Mouse (Mus musculus) MEL (cell line): ENCODE results near the gene Brf1. TPM values are rescaled to one million over a fixed set of nuclear protein-coding genes. Genes with fewer than 3 reads are reported as not detected.

ENCODE experiments used
- DNase-seq: peaks from one replicate; pipeline ENCODE4 v3.0.0; 2011; ENCODE audit warnings: low read depth, low spot score
- H3K27ac ChIP-seq: 2 replicates; pipeline ENCODE4 v1.5.1; 2012; ENCODE audit warnings: low read depth, mild to moderate bottlenecking, control low read depth, low read length, moderate library complexity; ENCODE audit not compliant: control insufficient read depth
- H3K27me3 ChIP-seq, 2 experiments: fragments of 150-350 bp in 1 of 2; sonication (generic) in 1 of 2; 2 replicates each; pipeline ENCODE4 v1.6.1; 2012; ENCODE audit warnings: low read length in 2 of 2, mild to moderate bottlenecking in 2 of 2, improper control_type of control experiment in 1 of 2, moderate library complexity in 1 of 2; ENCODE audit not compliant: insufficient read depth in 2 of 2, control insufficient read depth in 1 of 2
- H3K36me3 ChIP-seq, 2 experiments: 2 replicates each; pipeline ENCODE4 v1.6.1; 2012 to 2014; ENCODE audit warnings: low read length in 2 of 2, improper control_type of control experiment in 1 of 2, inconsistent platforms in 1 of 2, mild to moderate bottlenecking in 1 of 2; ENCODE audit not compliant: insufficient read depth in 2 of 2, control insufficient read depth in 1 of 2
- H3K4me1 ChIP-seq, 2 experiments: fragments of 150-350 bp in 1 of 2; sonication (generic) in 1 of 2; 2 replicates each; pipeline ENCODE4 v1.6.1; 2012; ENCODE audit warnings: low read length in 2 of 2, improper control_type of control experiment in 1 of 2, mild to moderate bottlenecking in 1 of 2; ENCODE audit not compliant: insufficient read depth in 2 of 2, control insufficient read depth in 1 of 2
- H3K4me3 ChIP-seq, 2 experiments: fragments of 150-350 bp in 1 of 2; sonication (generic) in 1 of 2; 2 replicates each; pipeline ENCODE4 v1.5.1; 2012; ENCODE audit warnings: low read depth in 2 of 2, low read length in 2 of 2, mild to moderate bottlenecking in 2 of 2, moderate library complexity in 2 of 2, control low read depth in 1 of 2, improper control_type of control experiment in 1 of 2; ENCODE audit not compliant: control insufficient read depth in 1 of 2, insufficient read depth in 1 of 2
- H3K79me2 ChIP-seq: 2 replicates; pipeline ENCODE4 v1.6.1; 2012; ENCODE audit warnings: mild to moderate bottlenecking, low read length, moderate library complexity; ENCODE audit not compliant: control insufficient read depth, poor library complexity, insufficient read depth
- H3K9ac ChIP-seq: 2 replicates; pipeline ENCODE4 v1.6.1; 2012; ENCODE audit warnings: low read depth, mild to moderate bottlenecking, control low read depth, low read length, moderate library complexity; ENCODE audit not compliant: control insufficient read depth, poor library complexity, severe bottlenecking
- H3K9me3 ChIP-seq: fragments of 150-350 bp; sonication (generic); replicated peaks from 2 replicates; pipeline ENCODE4 v1.6.1; 2012; ENCODE audit warnings: mild to moderate bottlenecking, low read length, improper control_type of control experiment, moderate library complexity; ENCODE audit not compliant: insufficient read depth
- E2F4 ChIP-seq: IDR thresholded peaks from 2 replicates; pipeline ENCODE4 v1.6.1; 2011; ENCODE audit warnings: low read depth, low read length, improper control_type of control experiment, borderline replicate concordance
- ELF1 ChIP-seq: IDR thresholded peaks from 2 replicates; pipeline ENCODE4 v1.6.1; 2014; ENCODE audit warnings: low read depth, mild to moderate bottlenecking, inconsistent platforms, low read length, improper control_type of control experiment, moderate library complexity
- EP300 ChIP-seq, 2 experiments: IDR thresholded peaks; 2 replicates each; pipeline ENCODE4 v1.6.1; 2011; ENCODE audit warnings: improper control_type of control experiment in 2 of 2, low read length in 2 of 2, low read depth in 1 of 2, mild to moderate bottlenecking in 1 of 2
- ETS1 ChIP-seq: IDR thresholded peaks from 2 replicates; pipeline ENCODE4 v1.6.1; 2012; ENCODE audit warnings: low read depth, mild to moderate bottlenecking, inconsistent platforms, low read length, improper control_type of control experiment, moderate library complexity
- GABPA ChIP-seq: IDR thresholded peaks from 2 replicates; pipeline ENCODE4 v1.6.1; 2012; ENCODE audit warnings: low read depth, mild to moderate bottlenecking, inconsistent platforms, low read length, improper control_type of control experiment, moderate library complexity
- KAT2A ChIP-seq: conservative IDR thresholded peaks from 2 replicates; pipeline ENCODE4 v1.6.1; 2012; ENCODE audit warnings: low read depth, low read length, improper control_type of control experiment, inconsistent platforms
- MAFK ChIP-seq: IDR thresholded peaks from 2 replicates; pipeline ENCODE4 v1.6.1; 2011; ENCODE audit warnings: low read depth, mild to moderate bottlenecking, low read length, improper control_type of control experiment, borderline replicate concordance
- MAZ ChIP-seq: IDR thresholded peaks from 2 replicates; pipeline ENCODE4 v1.6.1; 2012; ENCODE audit warnings: low read depth, mild to moderate bottlenecking, inconsistent platforms, low read length, improper control_type of control experiment
- MXI1 ChIP-seq: IDR thresholded peaks from 2 replicates; pipeline ENCODE4 v1.6.1; 2011; ENCODE audit warnings: mild to moderate bottlenecking, low read depth, low read length, improper control_type of control experiment
- MYB ChIP-seq: IDR thresholded peaks from 2 replicates; pipeline ENCODE4 v1.6.1; 2011; ENCODE audit warnings: mild to moderate bottlenecking, low read depth, low read length, improper control_type of control experiment
- MYC ChIP-seq: IDR thresholded peaks from 2 replicates; pipeline ENCODE4 v1.6.1; 2011; ENCODE audit warnings: low read depth, mild to moderate bottlenecking, low read length, improper control_type of control experiment, moderate library complexity
- NRF1 ChIP-seq: IDR thresholded peaks from 2 replicates; pipeline ENCODE4 v1.6.1; 2014; ENCODE audit warnings: low read depth, mild to moderate bottlenecking, inconsistent platforms, low read length, improper control_type of control experiment, moderate library complexity; ENCODE audit not compliant: poor library complexity, insufficient read depth, severe bottlenecking
- POLR2A ChIP-seq, 2 experiments: IDR thresholded peaks; 2 replicates each; pipeline ENCODE4 v1.6.1; 2011 to 2012; ENCODE audit warnings: low read length in 2 of 2, mild to moderate bottlenecking in 2 of 2, control low read depth in 1 of 2, improper control_type of control experiment in 1 of 2, low read depth in 1 of 2, moderate library complexity in 1 of 2; ENCODE audit not compliant: control insufficient read depth in 1 of 2, insufficient read depth in 1 of 2, poor library complexity in 1 of 2
- POLR2AphosphoS5 ChIP-seq: IDR thresholded peaks from 2 replicates; pipeline ENCODE4 v1.6.1; 2012; ENCODE audit warnings: low read depth, borderline replicate concordance, mild to moderate bottlenecking, inconsistent platforms, low read length, moderate library complexity, mixed read lengths
- SIN3A ChIP-seq: IDR thresholded peaks from 2 replicates; pipeline ENCODE4 v1.6.1; 2012; ENCODE audit warnings: low read length, improper control_type of control experiment, inconsistent platforms
- SMC3 ChIP-seq: IDR thresholded peaks from 2 replicates; pipeline ENCODE4 v1.6.1; 2011; ENCODE audit warnings: low read depth, low read length, improper control_type of control experiment
- TAL1 ChIP-seq: IDR thresholded peaks from 2 replicates; pipeline ENCODE4 v1.6.1; 2012; ENCODE audit warnings: mild to moderate bottlenecking, inconsistent platforms, low read length, moderate library complexity, mixed read lengths
- UBTF ChIP-seq: IDR thresholded peaks from 2 replicates; pipeline ENCODE4 v1.6.1; 2012; ENCODE audit warnings: low read depth, mild to moderate bottlenecking, inconsistent platforms, low read length, improper control_type of control experiment, moderate library complexity, borderline replicate concordance; ENCODE audit not compliant: insufficient read depth
- USF1 ChIP-seq: IDR thresholded peaks from 2 replicates; pipeline ENCODE4 v1.6.1; 2014; ENCODE audit warnings: low read depth, mild to moderate bottlenecking, inconsistent platforms, low read length, improper control_type of control experiment, moderate library complexity
- USF2 ChIP-seq, 2 experiments: IDR thresholded peaks; 2 replicates each; pipeline ENCODE4 v1.6.1; 2011 to 2012; ENCODE audit warnings: improper control_type of control experiment in 2 of 2, low read length in 2 of 2, borderline replicate concordance in 1 of 2, inconsistent platforms in 1 of 2, low read depth in 1 of 2, mild to moderate bottlenecking in 1 of 2; ENCODE audit not compliant: insufficient read depth in 1 of 2
- ZC3H11A ChIP-seq: IDR thresholded peaks from 2 replicates; pipeline ENCODE4 v1.6.1; 2012; ENCODE audit warnings: low read depth, mild to moderate bottlenecking, inconsistent platforms, low read length, improper control_type of control experiment
- ZKSCAN1 ChIP-seq: IDR thresholded peaks from 2 replicates; pipeline ENCODE4 v1.6.1; 2012; ENCODE audit warnings: low read depth, mild to moderate bottlenecking, inconsistent platforms, low read length, improper control_type of control experiment, moderate library complexity
- ZMIZ1 ChIP-seq: IDR thresholded peaks from 2 replicates; pipeline ENCODE4 v1.6.1; 2012; ENCODE audit warnings: low read depth, mild to moderate bottlenecking, inconsistent platforms, low read length, improper control_type of control experiment, moderate library complexity
- polyA plus RNA-seq, 2 experiments: library from polyadenylated mRNA; stranded (reverse) in 1 of 2; unstranded in 1 of 2; fragments of >175 nt in 1 of 2; fragments of >200 nt in 1 of 2; gene quantifications; 2 replicates each; pipeline versions ENCODE4 v1.2.1 to v1.2.4; 2012; ENCODE audit warnings: low replicate concordance in 2 of 2, low read depth in 1 of 2; ENCODE audit not compliant: insufficient read length in 2 of 2, insufficient read depth in 1 of 2, missing spikeins in 1 of 2
- total RNA-seq: library from RNA; depleted of rRNA; stranded (reverse); fragments of 300-350 nt; gene quantifications from 2 replicates; pipeline ENCODE4 v1.2.3, GENCODE M21; 2012

Brf1 gene
- total and polyA plus RNA-seq, 3 experiments = 105 to 159 TPM; not detected in 1

GRCm38 (mm10) chr12:112916698-112917400 lies 83.7 kb downstream of the Brf1 start:
- H3K79me2 ChIP-seq = no peaks in the 10 kb centered on the region
- H3K4me3 ChIP-seq = no peak overlapping the region
- no peaks in the 10 kb centered on the region for H3K27me3 ChIP-seq
- no peak for DNase-seq
- no peak for TF ChIP-seq USF2 (IDR thresholded peaks at IDR 0.05; ENCODE audit: borderline replicate concordance in 1 of 2, insufficient read depth in 1 of 2, low read depth in 1 of 2, low read length in 2 of 2)
- TF ChIP-seq KAT2A = no peak
- TF ChIP-seq EP300 (IDR thresholded peaks at IDR 0.05; ENCODE audit: low read depth in 1 of 2, low read length in 2 of 2) = no peak
- no peak for TF ChIP-seq SIN3A
- no peak for TF ChIP-seq TAL1
- no peak for TF ChIP-seq SMC3
- TF ChIP-seq MYC = no peak
- no peak for TF ChIP-seq ZKSCAN1
- no peak for TF ChIP-seq ZC3H11A
- no peak for TF ChIP-seq USF1
- TF ChIP-seq POLR2AphosphoS5 = no peak
- no peak for TF ChIP-seq MXI1
- TF ChIP-seq MAFK = no peak
- no peak for TF ChIP-seq MYB
- no peak for TF ChIP-seq NRF1
- TF ChIP-seq ZMIZ1 = no peak
- no peak for TF ChIP-seq ELF1
- no peak for TF ChIP-seq ETS1
- no peak overlapping the region for H3K27ac ChIP-seq
- H3K9ac ChIP-seq = no peak overlapping the region
- H3K9me3 ChIP-seq = no peaks in the 10 kb centered on the region
- H3K36me3 ChIP-seq = no peaks in the 10 kb centered on the region
- H3K4me1 ChIP-seq = no peaks in the 10 kb centered on the region

- no peak overlapping the region for H3K27ac ChIP-seq
- H3K9me3 ChIP-seq = no peaks in the 10 kb centered on the region
- DNase-seq = no peak
- no peak overlapping the region for H3K4me3 ChIP-seq
- no peaks in the 10 kb centered on the region for H3K27me3 ChIP-seq
- H3K4me1 ChIP-seq = peaks cover 0 to under 1% of the 10 kb centered on the region in 2 experiments; a peak in 1 of 4 replicates
- no peak for TF ChIP-seq MAZ
- TF ChIP-seq POLR2A (IDR thresholded peaks at IDR 0.05; ENCODE audit: control insufficient read depth in 1 of 2, insufficient read depth in 1 of 2, low read depth in 1 of 2, low read length in 2 of 2, poor library complexity in 1 of 2) = no peak
- TF ChIP-seq USF1 = no peak
- TF ChIP-seq ELF1 = no peak
- TF ChIP-seq ZMIZ1 = no peak
- no peak for TF ChIP-seq SMC3
- no peak for TF ChIP-seq GABPA
- TF ChIP-seq E2F4 = no peak
- no peak for TF ChIP-seq MAFK
- no peak for TF ChIP-seq MXI1
- no peak for TF ChIP-seq KAT2A
- TF ChIP-seq UBTF = no peak
- TF ChIP-seq USF2 (IDR thresholded peaks at IDR 0.05; ENCODE audit: borderline replicate concordance in 1 of 2, insufficient read depth in 1 of 2, low read depth in 1 of 2, low read length in 2 of 2) = no peak
- no peak overlapping the region for H3K9ac ChIP-seq
- H3K36me3 ChIP-seq = no peaks in the 10 kb centered on the region
- H3K79me2 ChIP-seq = no peaks in the 10 kb centered on the region
Observed at GRCm38 (mm10) chr12:112915587-112915986, 84.9 kb downstream of the Brf1 start.
